Mouse (Mus musculus): ENCODE results near the gene Pik3c2g. TPM values are rescaled to one million over a fixed set of nuclear protein-coding genes. Genes with fewer than 3 reads are reported as not detected.

Pik3c2g gene
- total RNA-seq, 1 experiment from 2014 or later, result 9.5 TPM

GRCm38 (mm10) chr6:139841272-139841671 lies 254.3 kb downstream of the Pik3c2g start:
- peak; percentile 27 for DNase-seq

DNA sequence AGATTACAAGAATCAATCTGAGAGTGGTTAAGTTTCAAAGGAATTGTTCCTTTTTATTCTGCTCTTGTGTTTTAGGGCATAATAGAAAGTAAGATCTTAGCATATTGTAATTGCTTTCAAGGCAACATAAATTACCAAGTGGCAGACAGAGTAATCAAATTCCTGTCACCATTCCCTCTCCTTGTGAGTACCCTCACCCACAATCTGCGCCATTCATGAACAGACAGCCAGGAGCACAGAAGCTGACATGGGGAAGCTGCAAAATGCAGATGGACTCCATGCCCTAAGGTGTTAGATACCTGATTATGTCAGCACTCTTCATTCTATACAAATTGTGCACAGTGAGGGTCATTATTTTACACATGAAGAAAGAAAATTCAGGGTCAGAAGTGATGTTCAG lies 255.6 kb downstream of the Pik3c2g start:
- no peak for DNase-seq

DNA sequence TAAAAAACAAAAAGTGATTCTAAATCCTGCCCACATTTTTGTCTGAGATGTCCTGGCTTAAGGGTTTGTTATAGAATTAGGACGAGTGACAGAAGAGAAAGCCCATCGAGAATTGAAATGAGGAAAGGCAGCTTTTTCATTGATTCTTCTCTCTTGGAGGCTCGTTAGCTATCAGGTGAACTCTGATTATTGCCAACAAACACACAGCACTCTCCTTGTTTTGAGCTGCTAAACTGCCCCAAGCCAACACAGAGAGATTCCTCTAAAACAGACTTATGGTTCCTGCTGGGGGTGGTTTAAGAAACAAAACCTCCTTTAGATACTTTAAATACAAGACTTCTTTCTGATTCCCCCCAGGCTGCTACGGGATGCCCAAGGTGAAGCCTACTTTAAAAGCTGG lies 256.5 kb downstream of the Pik3c2g start:
- no peak for DNase-seq

DNA sequence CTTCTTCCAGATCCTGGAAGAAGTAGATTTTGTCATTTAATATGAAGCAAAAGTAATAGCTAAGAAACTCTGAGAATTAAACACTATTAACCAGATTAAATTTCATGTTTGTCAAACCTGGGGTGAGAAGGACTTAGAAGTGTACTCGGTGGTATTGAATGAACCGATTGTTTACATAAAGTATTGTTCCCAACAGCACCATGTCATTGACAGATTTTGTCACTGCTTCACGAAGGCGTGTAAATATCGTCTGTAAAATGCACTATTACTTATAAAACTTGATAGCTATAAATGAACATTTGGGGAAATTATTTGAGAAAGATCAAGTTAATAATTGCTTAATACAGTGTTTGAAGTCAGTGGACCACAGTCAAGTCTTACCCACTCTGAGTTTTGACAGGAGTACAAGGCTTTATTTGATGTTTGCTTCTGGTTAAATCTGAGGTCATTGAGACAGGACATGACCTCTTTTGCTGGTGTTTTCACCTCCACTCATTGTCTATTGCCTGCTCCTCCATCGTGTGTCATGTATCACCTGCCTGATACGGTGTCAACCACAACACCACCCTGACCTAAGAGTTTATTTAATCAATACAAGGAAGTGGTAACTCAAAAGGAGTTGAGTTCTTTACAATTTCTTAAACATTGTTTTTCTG lies 260.0 kb downstream of the Pik3c2g start:
- DNase-seq, result no peak

GRCm38 (mm10) chr6:139849931-139850330 lies 262.9 kb downstream of the Pik3c2g start:
- no peak for DNase-seq

GRCm38 (mm10) chr6:139851705-139852603 lies 264.9 kb downstream of the Pik3c2g start:
- DNase-seq, result no peak

- DNase-seq, result peak; percentile 16
Observed at GRCm38 (mm10) chr6:139852836-139853235, 265.8 kb downstream of the Pik3c2g start.

DNA sequence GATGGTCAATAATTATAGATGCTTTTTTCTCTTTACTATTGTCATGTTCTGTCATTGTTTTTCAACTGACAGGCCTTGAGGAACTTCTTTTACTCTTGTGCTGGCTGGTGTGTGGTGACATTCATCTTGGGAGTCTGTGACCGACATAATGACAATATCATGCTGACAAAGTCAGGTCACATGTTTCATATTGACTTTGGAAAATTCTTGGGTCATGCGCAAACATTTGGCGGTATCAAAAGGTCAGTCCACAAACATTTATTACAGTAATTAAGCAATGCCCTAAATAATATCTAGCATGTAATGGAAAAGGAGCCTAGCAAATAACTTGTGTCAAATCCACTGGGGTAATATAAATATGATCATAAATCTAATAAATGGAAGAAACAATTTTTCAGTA lies 273.1 kb downstream of the Pik3c2g start:
- no peak for DNase-seq

- DNase-seq, result no peak
Observed at GRCm38 (mm10) chr6:139861534-139861933, 274.5 kb downstream of the Pik3c2g start.

GRCm38 (mm10) chr6:139865059-139865673 lies 278.1 kb downstream of the Pik3c2g start:
- no peak for DNase-seq

- DNase-seq, result peak; percentile 72
Observed at GRCm38 (mm10) chr6:139874418-139875176, 287.6 kb downstream of the Pik3c2g start.

- no peak for DNase-seq
Observed at GRCm38 (mm10) chr6:139876691-139877090, 289.7 kb downstream of the Pik3c2g start.

- no peak for DNase-seq
Observed at GRCm38 (mm10) chr6:139877476-139878361, 290.7 kb downstream of the Pik3c2g start.

GRCm38 (mm10) chr6:139878362-139878696 lies 291.3 kb downstream of the Pik3c2g start:
- DNase-seq, result peak; percentile 22

GRCm38 (mm10) chr6:139882076-139882475 lies 295.1 kb downstream of the Pik3c2g start:
- no peak for DNase-seq

DNA sequence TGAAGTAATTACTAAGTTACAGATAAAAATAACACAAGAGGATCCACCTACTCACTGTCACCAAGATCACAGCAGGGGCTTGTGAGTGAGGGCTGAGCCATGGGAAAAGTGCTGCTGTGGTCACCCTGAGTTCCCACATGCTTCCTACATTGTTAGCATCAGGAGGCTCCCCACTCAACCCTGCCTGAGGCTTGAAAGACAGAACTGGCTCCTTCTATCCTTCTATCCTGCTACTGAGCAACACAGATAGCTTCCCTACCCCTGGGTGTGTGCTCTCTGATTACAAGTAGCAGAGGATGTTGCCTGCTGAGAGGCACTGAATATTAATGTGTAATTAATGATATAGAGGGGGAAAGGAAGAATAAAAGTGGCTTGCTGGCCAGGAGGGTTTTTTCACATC lies 300.2 kb downstream of the Pik3c2g start:
- DNase-seq, result no peak

- no peak for DNase-seq
Observed at GRCm38 (mm10) chr6:139895637-139896036, 308.6 kb downstream of the Pik3c2g start.

DNA sequence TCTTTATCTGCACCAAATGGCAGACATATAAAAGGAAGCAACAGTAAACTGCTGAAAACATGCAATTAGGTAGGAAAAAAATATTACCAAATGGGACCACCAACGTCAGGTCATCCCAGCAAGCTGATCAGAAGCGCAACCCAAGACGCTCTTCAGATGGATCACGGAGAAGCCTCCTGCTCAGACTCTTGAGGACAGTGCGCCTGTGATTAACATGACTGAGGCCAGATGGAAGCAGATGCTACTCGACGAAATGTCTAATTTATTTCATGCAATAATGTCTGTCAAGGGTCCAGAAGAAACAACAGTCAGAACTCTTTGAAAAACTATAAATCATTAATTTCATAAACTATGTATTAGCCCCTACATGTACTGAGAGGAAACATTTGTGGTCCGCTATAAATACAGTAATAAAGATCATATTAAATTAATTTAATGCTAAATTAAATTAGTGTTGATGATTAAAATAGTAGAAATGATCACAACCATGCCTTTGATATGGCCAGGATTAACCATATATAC lies 312.7 kb downstream of the Pik3c2g start:
- DNase-seq, result no peak

DNA sequence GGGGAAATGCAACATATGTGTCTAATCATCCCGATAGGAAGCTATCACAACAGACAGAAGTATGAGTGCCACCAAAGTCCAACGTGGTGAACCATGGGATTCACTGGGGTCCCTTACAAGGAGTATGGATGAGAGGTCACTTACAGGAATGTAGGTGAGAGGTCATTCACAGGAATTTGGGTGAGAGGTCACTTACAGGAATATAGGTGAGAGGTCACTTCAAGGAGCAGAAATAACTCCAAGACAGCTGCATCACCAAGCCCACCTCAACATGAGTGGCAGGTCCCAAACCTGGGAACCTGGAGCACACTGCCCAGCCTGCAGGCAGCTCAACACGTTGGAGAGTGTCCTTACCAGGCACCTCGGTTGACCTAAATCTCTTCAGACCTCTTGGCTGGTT lies 314.8 kb downstream of the Pik3c2g start:
- no peak for DNase-seq

- DNase-seq, result no peak
Observed at GRCm38 (mm10) chr6:139907138-139907537, 320.1 kb downstream of the Pik3c2g start.

- DNase-seq, result no peak
Observed at GRCm38 (mm10) chr6:139908997-139909669, 322.1 kb downstream of the Pik3c2g start.

Measured in adrenal gland, postnatal 14 days (tissue).